Mouse (Mus musculus): ENCODE measurements around the gene Smyd4.

Gene Smyd4

DNA sequence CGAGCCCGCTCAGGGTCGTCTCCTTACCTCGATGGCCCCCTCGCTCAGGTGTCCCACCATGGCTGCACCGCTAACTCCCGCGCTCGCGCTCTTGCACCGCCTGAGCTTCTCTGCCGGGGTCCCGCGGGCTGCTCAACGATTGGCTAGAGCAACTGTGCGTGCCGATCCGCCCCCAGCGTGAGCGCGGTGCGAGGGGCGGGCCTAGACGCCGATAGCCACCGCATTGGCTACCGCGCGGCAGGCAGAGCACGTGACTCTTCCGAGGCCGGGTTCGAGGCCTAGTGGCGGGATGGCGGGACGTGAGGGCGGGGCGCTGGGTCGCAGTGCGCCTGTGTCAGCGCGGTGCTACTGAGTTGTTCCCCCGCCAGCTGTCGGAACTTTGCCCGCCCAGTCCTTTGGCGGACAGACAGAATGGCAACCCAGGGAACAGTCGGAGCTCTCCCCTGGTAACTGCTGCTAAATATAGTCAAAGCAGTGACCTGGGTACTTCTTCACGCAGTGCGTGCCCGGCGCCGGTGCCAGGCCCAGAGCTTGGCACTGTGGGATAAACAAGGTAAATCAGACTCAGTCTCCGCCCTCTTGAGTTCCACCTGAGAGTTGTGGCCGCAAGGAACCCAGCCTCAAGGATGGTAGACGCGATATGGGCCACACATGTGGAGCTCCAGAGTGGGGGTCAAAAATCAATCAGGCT, at the start of gene Smyd4, which contains the start of gene Rpa1:
Gene Smyd4 (plus strand): TSS at position 235 of the 691 bp plus-strand sequence.
Gene Rpa1 (minus strand): TSS at position 126 of the 691 bp plus-strand sequence.
- DNase-seq, result peak; percentile 97

DNA sequence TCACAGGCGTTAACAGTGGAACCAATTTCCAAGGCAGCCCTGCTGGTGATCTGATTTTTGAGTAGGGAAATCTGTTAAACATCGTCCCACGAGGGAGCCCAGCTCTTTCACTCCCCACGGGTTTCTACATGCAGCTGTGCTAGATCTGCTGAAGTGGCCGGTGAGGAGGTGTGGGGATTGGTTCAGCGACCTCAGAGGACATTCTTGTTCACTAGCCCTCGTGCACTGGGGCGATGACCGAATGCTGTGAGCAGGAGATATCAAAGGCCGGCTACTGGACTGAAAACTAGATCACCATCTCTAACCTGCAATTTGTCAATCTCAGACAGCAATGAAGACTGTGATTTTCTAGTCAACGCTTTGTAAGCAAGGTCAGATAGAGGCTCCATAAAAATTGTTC, 49.7 kb upstream of the Smyd4 start:
- DNase-seq, result peak; percentile 40

- no peak for DNase-seq
These were observed 48.4 kb upstream of the Smyd4 start for GRCm38 (mm10) chr11:75299786-75300185.

DNA sequence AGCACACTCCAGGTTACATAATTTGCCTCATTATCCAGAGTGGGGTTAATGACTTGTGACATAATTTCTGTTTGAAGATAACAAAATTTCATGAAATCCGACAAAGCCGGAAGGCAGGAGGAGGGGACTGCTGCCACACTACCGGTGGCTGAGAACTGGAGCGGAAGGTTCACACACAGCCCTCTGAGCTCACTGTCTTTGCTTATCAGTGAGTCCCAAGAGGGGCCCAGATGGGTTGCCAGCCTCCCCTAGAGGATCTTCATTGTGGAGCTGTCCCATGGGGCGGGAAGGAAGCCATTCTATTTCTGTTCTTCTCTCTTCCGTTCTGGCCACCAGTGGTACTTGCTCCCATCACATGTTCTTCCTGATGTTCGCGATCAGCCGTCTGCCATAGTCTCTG, 47.3 kb upstream of the Smyd4 start:
- DNase-seq, result no peak

DNA sequence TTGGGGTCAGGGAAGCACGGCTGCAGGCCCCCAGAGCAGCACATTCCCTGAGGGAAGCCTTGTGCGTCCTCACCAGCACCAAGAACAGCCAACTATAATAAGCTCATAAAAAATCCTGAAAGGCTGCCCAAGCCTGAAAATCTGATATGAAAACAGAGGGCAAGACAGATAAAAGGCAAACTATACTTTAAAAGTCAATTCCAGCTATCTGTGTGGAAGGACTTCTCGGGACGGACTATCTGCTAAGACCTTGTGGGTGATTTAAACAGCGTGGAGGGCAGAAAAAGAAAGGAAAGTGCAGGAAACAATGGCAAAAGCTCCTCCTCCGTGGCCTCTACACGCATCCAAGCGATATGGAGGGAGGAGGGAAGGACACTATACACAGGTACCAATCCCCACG, 43.4 kb upstream of the Smyd4 start:
- no peak for DNase-seq

GRCm38 (mm10) chr11:75308650-75309049, 39.6 kb upstream of the Smyd4 start:
- no peak for DNase-seq

DNA sequence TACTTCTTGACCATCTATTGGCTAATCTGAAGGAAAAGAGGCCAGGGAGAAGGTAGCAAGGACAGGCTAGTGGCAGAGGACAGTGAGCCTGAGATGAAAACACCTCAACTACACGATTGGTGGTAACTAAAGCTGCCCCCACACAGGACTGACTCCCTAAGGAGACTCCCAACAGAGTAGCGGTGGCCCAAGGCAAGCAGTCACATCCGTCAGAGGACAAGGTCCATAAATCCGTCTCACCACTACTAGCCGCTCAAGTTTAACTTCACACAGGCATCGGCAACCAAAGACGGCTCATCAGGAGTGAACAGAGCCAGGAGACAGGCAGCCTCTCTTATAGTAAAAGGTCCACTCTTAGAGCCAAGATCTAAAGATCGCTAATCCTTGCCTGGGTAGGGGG, 37.4 kb upstream of the Smyd4 start:
- no peak for DNase-seq

GRCm38 (mm10) chr11:75311751-75312150, 36.5 kb upstream of the Smyd4 start:
- DNase-seq, result no peak

- no peak for DNase-seq
These were observed 34.4 kb upstream of the Smyd4 start for GRCm38 (mm10) chr11:75313834-75314233.

DNA sequence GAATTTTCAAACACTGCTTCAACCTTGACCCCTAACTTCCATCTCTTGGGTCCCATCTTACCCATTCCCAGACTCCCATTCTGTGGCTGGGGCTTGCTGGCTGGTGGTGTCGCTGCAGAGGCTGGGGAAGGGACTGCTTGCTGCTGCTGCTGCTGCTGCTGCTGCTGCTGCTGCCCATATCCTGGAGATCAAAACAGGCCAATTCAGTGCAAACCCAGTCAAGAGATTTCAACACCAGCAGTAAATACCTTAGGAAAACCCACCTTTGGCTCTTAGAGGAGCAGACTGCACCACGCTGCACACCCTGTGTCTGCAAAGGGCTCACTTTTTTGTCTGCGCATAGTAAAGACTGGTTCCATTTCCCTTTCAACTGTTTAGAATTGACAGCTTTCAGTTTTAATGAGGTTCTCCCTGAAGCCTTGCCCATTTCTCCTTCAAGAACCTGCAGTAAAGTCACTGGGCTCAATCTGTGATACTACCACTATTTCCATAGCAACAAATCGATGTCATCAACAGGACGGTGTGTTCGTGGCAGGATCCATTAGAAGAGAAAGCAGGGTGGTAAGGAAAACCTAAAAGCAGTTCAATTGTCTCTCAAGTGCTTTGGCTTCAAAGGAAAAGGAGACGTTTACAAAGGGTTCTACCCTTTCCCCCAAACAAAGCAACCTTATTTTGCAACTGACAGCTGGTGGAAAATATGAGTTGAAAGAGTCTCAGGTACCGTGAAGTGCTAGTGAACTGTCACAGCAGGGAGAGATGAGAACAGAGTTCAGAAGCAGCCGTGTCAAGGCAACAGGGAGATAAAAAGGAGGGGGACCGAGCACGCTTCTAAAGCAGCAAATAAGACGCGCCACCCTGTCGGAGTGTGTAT, 29.6 kb upstream of the Smyd4 start:
- DNase-seq, result no peak

DNA sequence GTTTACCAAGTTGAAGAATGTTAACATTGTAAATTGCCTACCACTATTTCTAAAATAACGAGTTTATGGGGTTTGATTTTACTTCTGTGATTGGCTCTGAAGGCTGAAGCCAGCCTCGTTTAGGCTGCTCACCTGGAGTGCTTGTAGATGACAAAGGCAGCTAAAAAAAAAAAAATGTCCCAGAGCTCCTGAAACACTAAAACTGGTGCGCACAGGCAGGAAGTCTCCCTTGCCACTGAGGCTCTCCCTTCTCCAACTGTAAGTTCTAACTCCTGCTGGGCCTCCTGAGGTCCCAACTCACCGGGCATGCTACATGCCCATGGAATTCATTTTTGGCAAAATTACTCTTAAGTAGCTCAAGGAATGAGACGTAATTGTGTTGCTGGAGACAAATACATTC, 29.0 kb upstream of the Smyd4 start:
- no peak for DNase-seq

GRCm38 (mm10) chr11:75323326-75323737, 24.9 kb upstream of the Smyd4 start:
- no peak for DNase-seq

GRCm38 (mm10) chr11:75324433-75324832, 23.8 kb upstream of the Smyd4 start:
- no peak for DNase-seq

GRCm38 (mm10) chr11:75325116-75325968, 22.9 kb upstream of the Smyd4 start:
- no peak for DNase-seq

DNA sequence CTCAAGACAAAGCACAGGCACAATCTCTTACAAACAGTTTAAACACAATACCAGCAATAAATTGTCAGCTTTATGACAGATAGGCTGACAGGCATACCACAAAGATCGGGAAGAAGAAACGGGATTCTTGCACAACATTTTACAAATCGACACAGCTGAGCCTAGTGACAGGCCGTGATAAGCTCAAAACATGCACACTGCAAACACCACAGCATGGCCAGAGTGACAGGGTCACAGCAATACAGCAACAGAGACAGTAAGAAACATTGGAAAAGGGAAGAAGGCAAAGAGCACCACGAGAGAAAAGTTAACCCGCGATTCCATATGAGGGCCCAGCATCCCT, 22.3 kb upstream of the Smyd4 start:
- DNase-seq, result no peak

DNA sequence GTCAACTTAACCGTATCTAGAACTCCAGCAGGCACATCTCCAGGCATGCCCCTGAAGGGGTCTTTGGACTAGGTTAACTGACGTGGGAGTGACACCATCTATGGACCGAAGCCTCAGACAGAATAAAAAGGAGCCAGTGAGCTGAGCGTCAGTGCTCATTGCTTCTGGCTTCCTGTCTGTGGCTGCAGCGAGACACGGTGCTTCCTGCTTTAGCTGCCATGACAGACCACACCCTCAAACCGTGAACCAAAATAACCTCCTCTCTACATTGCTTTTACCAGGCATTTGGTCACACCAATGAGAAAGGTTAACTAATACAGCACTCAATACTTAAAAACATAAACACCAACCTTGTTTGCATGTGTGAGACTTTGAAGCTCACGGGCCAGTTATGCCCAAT, 11.6 kb upstream of the Smyd4 start:
- DNase-seq, result no peak

- no peak for DNase-seq
These were observed 11.0 kb upstream of the Smyd4 start for GRCm38 (mm10) chr11:75337246-75337645.

DNA sequence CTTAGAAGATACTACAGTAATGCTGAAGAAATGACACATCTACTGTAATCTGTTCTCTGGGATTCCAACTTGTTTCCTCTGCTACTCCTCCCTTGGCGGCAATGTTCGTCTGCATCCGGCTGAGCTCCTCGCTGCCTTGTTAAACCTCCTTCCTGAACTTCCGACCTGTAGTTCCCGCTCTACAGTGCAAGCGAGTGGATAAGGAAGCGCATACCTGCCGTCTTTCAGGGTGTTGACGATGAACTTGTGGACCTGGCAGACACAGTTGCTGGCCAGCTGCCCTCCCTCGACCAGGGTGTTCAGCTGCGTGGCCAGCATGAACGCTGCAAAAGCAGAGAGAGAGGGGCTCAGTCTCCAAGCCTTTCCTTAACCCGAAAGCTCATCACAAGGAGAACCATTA, 8.2 kb upstream of the Smyd4 start:
- DNase-seq, result peak; percentile 60

DNA sequence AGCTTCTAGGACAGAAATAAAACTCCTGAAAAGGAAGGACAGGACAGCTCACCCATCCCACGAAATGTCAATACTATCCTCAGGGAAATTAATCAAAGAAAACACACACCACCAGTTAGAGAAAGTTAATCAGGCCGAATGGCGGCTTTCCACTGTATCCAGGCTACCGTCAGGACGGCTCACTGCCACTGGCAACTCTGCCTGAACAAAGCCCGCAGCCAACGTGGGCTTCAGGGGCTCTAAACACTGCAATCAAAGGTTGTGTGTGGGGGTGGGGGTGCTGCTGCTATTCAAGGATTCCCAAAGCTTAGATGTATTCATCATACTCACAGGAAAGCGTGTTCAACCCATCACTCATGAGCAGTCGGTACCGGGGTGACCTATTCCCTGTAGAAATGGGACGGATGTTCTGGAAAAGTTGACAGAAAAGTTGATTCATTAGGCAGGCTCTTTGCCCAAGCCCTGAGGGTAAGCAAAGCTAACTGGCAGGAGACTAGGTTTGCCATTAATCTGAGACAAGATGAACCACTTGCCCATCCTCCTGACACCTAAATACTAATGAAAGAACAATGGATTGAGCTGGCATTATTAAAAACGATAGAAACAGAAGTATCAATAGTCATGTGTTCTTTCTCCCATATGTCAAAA, 7.4 kb upstream of the Smyd4 start:
- no peak for DNase-seq

- no peak for DNase-seq
These were observed 5.1 kb upstream of the Smyd4 start for GRCm38 (mm10) chr11:75343096-75343495.

DNA sequence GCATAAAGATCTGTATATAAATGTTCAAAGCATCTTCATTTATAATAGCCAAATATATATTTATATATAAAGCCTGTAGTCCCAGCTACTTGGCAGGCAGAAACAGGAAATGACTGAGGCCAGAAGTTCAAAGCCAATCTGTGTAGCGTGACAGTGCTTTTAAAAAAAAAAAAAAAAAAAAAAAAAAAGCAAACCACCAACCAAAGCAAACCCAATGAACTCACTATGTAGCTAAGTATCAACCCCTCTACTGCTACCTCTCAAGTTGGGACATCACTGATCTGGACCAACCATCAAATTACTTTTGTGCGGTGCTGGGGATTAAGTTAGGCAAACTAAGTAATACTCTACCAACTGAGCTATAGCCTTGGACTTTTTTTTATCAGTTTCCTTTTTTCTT, 4.1 kb upstream of the Smyd4 start:
- DNase-seq, result no peak

DNA sequence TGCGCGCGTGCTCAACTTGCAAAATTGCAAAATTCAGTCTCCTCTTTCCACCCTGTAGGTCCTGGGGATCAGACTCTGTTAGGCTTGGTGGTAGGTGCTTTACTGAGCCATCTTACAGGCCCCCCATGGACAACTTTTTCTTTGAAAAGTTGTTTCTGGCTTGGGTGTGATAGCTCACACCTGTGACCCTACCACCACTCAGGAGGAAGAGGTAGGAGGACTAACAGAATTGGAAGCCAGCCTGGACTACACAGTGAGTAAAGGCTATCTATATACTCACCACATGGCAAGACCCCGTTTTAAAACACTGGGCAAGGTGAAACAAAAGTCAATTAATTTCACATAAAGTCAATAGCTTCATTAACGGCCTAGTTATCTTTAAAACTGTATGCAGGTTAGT, 3.5 kb upstream of the Smyd4 start:
- no peak for DNase-seq

All from kidney, postnatal 14 days (tissue).